Mouse (Mus musculus): ENCODE results near the gene Fscn3. TPM values are rescaled to one million over a fixed set of nuclear protein-coding genes. Genes with fewer than 3 reads are reported as not detected.

The Fscn3 gene
- polyA plus RNA-seq, 1 experiment from 2014 or later: not detected

- Histone ChIP-seq H3K27ac (ENCODE audit: low read depth, low read length) (no peak overlapping the region), H3K4me1 (ENCODE audit: control insufficient read depth, insufficient read depth, low read length) (no peaks in the 10 kb centered on the region), H3K4me2 (no peak overlapping the region), H3K27me3 (ENCODE audit: control insufficient read depth, insufficient read depth, low read length) (no peaks in the 10 kb centered on the region), H3K4me3 (ENCODE audit: low read depth, low read length) (no peak overlapping the region), H3K9me3 (replicated peaks; ENCODE audit: control insufficient read depth, low read length) (no peaks in the 10 kb centered on the region), H3K36me3 (ENCODE audit: control insufficient read depth, insufficient read depth, low read length) (no peaks in the 10 kb centered on the region), H3K9ac (ENCODE audit: low read depth, low read length) (no peak overlapping the region)
- 80% methylated on average over 9 of the region's 9 CpGs for WGBS (ENCODE audit: insufficient replicate concordance)
- ATAC-seq (replicated peaks; ENCODE audit: insufficient number of reproducible peaks, low FRiP score, low TSS enrichment): no peak
Measured at GRCm38 (mm10) chr6:28471284-28472035, 43.9 kb downstream of the Fscn3 start.

- Histone ChIP-seq H3K4me1 (ENCODE audit: control insufficient read depth, insufficient read depth, low read length) (no peaks in the 10 kb centered on the region), H3K9ac (ENCODE audit: low read depth, low read length) (no peak overlapping the region), H3K4me3 (ENCODE audit: low read depth, low read length) (no peak overlapping the region), H3K27me3 (ENCODE audit: control insufficient read depth, insufficient read depth, low read length) (no peaks in the 10 kb centered on the region), H3K4me2 (no peak overlapping the region), H3K27ac (ENCODE audit: low read depth, low read length) (no peak overlapping the region), H3K36me3 (ENCODE audit: control insufficient read depth, insufficient read depth, low read length) (no peaks in the 10 kb centered on the region), H3K9me3 (replicated peaks; ENCODE audit: control insufficient read depth, low read length) (no peaks in the 10 kb centered on the region)
- no peak for ATAC-seq (replicated peaks; ENCODE audit: insufficient number of reproducible peaks, low FRiP score, low TSS enrichment)
- 73% methylated on average over 4 of the region's 4 CpGs for WGBS (ENCODE audit: insufficient replicate concordance)
Measured at GRCm38 (mm10) chr6:28474211-28474610, 46.6 kb downstream of the Fscn3 start.

GRCm38 (mm10) chr6:28474839-28475238, 47.2 kb downstream of the Fscn3 start, which contains the start of gene Snd1:
Snd1 (plus strand) TSS chr6:28475139.
- H3K36me3 ChIP-seq (ENCODE audit: control insufficient read depth, insufficient read depth, low read length): no peaks in the 10 kb centered on the region
- 72% methylated on average over 5 of the region's 5 CpGs for WGBS (ENCODE audit: insufficient replicate concordance)
- no peak within 1 kb of the TSS for H3K9ac ChIP-seq (ENCODE audit: low read depth, low read length)
- ATAC-seq (replicated peaks; ENCODE audit: insufficient number of reproducible peaks, low FRiP score, low TSS enrichment): no peak
- no peak within 1 kb of the TSS for H3K27ac ChIP-seq (ENCODE audit: low read depth, low read length)
- H3K9me3 ChIP-seq (replicated peaks; ENCODE audit: control insufficient read depth, low read length): no peaks in the 10 kb centered on the region
- H3K4me2 ChIP-seq: no peak within 1 kb of the TSS
- H3K27me3 ChIP-seq (ENCODE audit: control insufficient read depth, insufficient read depth, low read length): no peaks in the 10 kb centered on the region
- no peak within 1 kb of the TSS for H3K4me3 ChIP-seq (ENCODE audit: low read depth, low read length)
- H3K4me1 ChIP-seq (ENCODE audit: control insufficient read depth, insufficient read depth, low read length): no peaks in the 10 kb centered on the region

GRCm38 (mm10) chr6:28479865-28480751, 52.5 kb downstream of the Fscn3 start:
- WGBS (ENCODE audit: insufficient replicate concordance): under 1% methylated on average over 68 of the region's 68 CpGs
- H3K4me1 ChIP-seq (ENCODE audit: control insufficient read depth, insufficient read depth, low read length): peaks cover 33% of the 10 kb centered on the region
- H3K4me3 ChIP-seq (ENCODE audit: low read depth, low read length): peak overlapping the region; percentile 95
- H3K9me3 ChIP-seq (replicated peaks; ENCODE audit: control insufficient read depth, low read length): no peaks in the 10 kb centered on the region
- H3K4me2 ChIP-seq: peak overlapping the region; percentile 86
- no peaks in the 10 kb centered on the region for H3K27me3 ChIP-seq (ENCODE audit: control insufficient read depth, insufficient read depth, low read length)
- peak overlapping the region; percentile 90 for H3K9ac ChIP-seq (ENCODE audit: low read depth, low read length)
- H3K36me3 ChIP-seq (ENCODE audit: control insufficient read depth, insufficient read depth, low read length): no peaks in the 10 kb centered on the region
- peak overlapping the region; percentile 84 for H3K27ac ChIP-seq (ENCODE audit: low read depth, low read length)
- ATAC-seq (replicated peaks; ENCODE audit: insufficient number of reproducible peaks, low FRiP score, low TSS enrichment): peak; percentile 99

GRCm38 (mm10) chr6:28480752-28481492, 53.3 kb downstream of the Fscn3 start:
- peak overlapping the region; percentile 83 for H3K4me2 ChIP-seq
- no peaks in the 10 kb centered on the region for H3K36me3 ChIP-seq (ENCODE audit: control insufficient read depth, insufficient read depth, low read length)
- no peak for ATAC-seq (replicated peaks; ENCODE audit: insufficient number of reproducible peaks, low FRiP score, low TSS enrichment)
- H3K4me1 ChIP-seq (ENCODE audit: control insufficient read depth, insufficient read depth, low read length): peaks cover 36% of the 10 kb centered on the region
- H3K9ac ChIP-seq (ENCODE audit: low read depth, low read length): peak overlapping the region; percentile 90
- H3K27ac ChIP-seq (ENCODE audit: low read depth, low read length): peak overlapping the region; percentile 84
- 5% methylated on average over 21 of the region's 21 CpGs for WGBS (ENCODE audit: insufficient replicate concordance)
- H3K27me3 ChIP-seq (ENCODE audit: control insufficient read depth, insufficient read depth, low read length): no peaks in the 10 kb centered on the region
- peak overlapping the region; percentile 95 for H3K4me3 ChIP-seq (ENCODE audit: low read depth, low read length)
- H3K9me3 ChIP-seq (replicated peaks; ENCODE audit: control insufficient read depth, low read length): no peaks in the 10 kb centered on the region

- no peak for ATAC-seq (replicated peaks; ENCODE audit: insufficient number of reproducible peaks, low FRiP score, low TSS enrichment)
- H3K9ac ChIP-seq (ENCODE audit: low read depth, low read length): no peak overlapping the region
- H3K4me2 ChIP-seq: peak overlapping the region; percentile 34
- no peaks in the 10 kb centered on the region for H3K27me3 ChIP-seq (ENCODE audit: control insufficient read depth, insufficient read depth, low read length)
- no peaks in the 10 kb centered on the region for H3K9me3 ChIP-seq (replicated peaks; ENCODE audit: control insufficient read depth, low read length)
- H3K4me1 ChIP-seq (ENCODE audit: control insufficient read depth, insufficient read depth, low read length): peaks cover 43% of the 10 kb centered on the region
- no peak overlapping the region for H3K27ac ChIP-seq (ENCODE audit: low read depth, low read length)
- no peaks in the 10 kb centered on the region for H3K36me3 ChIP-seq (ENCODE audit: control insufficient read depth, insufficient read depth, low read length)
- H3K4me3 ChIP-seq (ENCODE audit: low read depth, low read length): no peak overlapping the region
- 73% methylated on average over 4 of the region's 4 CpGs for WGBS (ENCODE audit: insufficient replicate concordance)
Measured at GRCm38 (mm10) chr6:28482711-28483315, 55.2 kb downstream of the Fscn3 start.

- Histone ChIP-seq H3K36me3 (ENCODE audit: control insufficient read depth, insufficient read depth, low read length) (no peaks in the 10 kb centered on the region), H3K9me3 (replicated peaks; ENCODE audit: control insufficient read depth, low read length) (no peaks in the 10 kb centered on the region), H3K4me1 (ENCODE audit: control insufficient read depth, insufficient read depth, low read length) (peaks cover 43% of the 10 kb centered on the region), H3K9ac (ENCODE audit: low read depth, low read length) (no peak overlapping the region), H3K4me3 (ENCODE audit: low read depth, low read length) (no peak overlapping the region), H3K27ac (ENCODE audit: low read depth, low read length) (no peak overlapping the region), H3K4me2 (no peak overlapping the region), H3K27me3 (ENCODE audit: control insufficient read depth, insufficient read depth, low read length) (no peaks in the 10 kb centered on the region)
- ATAC-seq (replicated peaks; ENCODE audit: insufficient number of reproducible peaks, low FRiP score, low TSS enrichment): peak; percentile 57; the same call in 1 of the 2 replicates
- WGBS (ENCODE audit: insufficient replicate concordance): 91% methylated on average over 2 of the region's 2 CpGs
Measured at GRCm38 (mm10) chr6:28486008-28486407, 58.4 kb downstream of the Fscn3 start.

- no peak for ATAC-seq (replicated peaks; ENCODE audit: insufficient number of reproducible peaks, low FRiP score, low TSS enrichment)
- Histone ChIP-seq H3K27ac (ENCODE audit: low read depth, low read length) (no peak overlapping the region), H3K36me3 (ENCODE audit: control insufficient read depth, insufficient read depth, low read length) (no peaks in the 10 kb centered on the region), H3K4me1 (ENCODE audit: control insufficient read depth, insufficient read depth, low read length) (peaks cover 38% of the 10 kb centered on the region), H3K4me3 (ENCODE audit: low read depth, low read length) (no peak overlapping the region), H3K9ac (ENCODE audit: low read depth, low read length) (no peak overlapping the region), H3K27me3 (ENCODE audit: control insufficient read depth, insufficient read depth, low read length) (no peaks in the 10 kb centered on the region), H3K9me3 (replicated peaks; ENCODE audit: control insufficient read depth, low read length) (no peaks in the 10 kb centered on the region), H3K4me2 (no peak overlapping the region)
- 77% methylated on average over 2 of the region's 2 CpGs for WGBS (ENCODE audit: insufficient replicate concordance)
Measured at GRCm38 (mm10) chr6:28486471-28486870, 58.9 kb downstream of the Fscn3 start.
